Mouse (Mus musculus): ENCODE data around the gene Spire2. TPM values are rescaled to one million over a fixed set of nuclear protein-coding genes. Genes with fewer than 3 reads are reported as not detected.

Spire2 gene
- polyA plus RNA-seq, 1 experiment from 2014 or later, result 9.7 TPM

GRCm38 (mm10) chr8:123361082-123361739, 28.7 kb downstream of the Spire2 start:
- Histone ChIP-seq H3K4me1 (peaks cover 3% of the 10 kb centered on the region), H3K27ac (replicated peaks) (peak overlapping the region; percentile 67), H3K27me3 (ENCODE audit: low read depth, poor library complexity, severe bottlenecking) (0 out of 2 replicates have a peak, but pooled peaks cover 4% of the 10 kb centered on the region), H3K4me3 (no peak overlapping the region), H3K9me3 (replicated peaks) (no peaks in the 10 kb centered on the region), H3K36me3 (peaks cover 55% of the 10 kb centered on the region)
- WGBS, result 40% methylated on average over 12 of the region's 12 CpGs
- peak; percentile 85 for DNase-seq (ENCODE audit: low spot score)

DNA sequence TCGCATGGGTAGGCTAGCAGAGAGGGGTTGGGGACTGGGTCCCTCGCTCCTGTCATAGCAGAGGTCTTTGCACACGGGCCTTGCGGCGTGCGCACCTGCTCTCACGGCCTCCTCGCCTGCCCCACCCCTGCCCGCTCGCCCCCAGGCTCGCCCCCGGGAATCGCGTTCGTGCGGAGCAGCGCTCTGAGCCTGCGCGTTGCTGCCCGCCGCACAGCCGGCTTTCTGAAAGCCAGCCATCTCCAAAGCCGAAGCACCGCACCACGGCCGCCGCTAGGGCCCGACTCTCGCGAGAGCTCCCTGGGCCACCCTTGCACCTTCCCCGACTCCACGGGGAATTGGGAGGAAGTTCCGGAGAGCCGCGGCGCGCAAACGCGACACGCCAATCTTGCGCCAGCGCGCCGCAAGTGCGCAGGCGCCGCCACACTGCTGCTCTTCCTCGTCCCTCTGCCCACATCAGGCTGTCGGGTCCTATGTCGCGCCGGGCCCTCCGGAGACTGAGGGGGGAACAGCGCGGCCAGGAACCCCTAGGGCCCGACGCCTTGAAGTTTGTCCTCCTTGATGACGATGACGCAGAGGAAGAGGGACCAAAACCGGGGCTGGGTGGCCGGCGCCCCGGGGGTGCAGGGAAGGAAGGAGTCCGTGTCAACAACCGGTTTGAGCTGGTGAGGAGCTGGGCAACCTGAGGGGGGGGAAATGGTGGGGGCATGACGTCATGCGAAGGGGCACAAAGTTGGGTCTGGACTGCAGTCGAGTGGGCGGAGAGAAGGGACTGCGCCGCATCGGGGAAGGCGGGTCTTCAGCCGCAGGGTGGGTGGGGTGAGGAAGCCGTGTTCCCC, 41.1 kb downstream of the Spire2 start, which contains the start of gene Tcf25:
Gene Tcf25, plus strand, starts transcription at position 351 of the 836 bp plus-strand sequence.
- H3K4me1 ChIP-seq, result peaks cover 33% of the 10 kb centered on the region
- H3K27me3 ChIP-seq (ENCODE audit: low read depth, poor library complexity, severe bottlenecking), result no peaks in the 10 kb centered on the region
- DNase-seq (ENCODE audit: low spot score), result peak; percentile 97
- H3K4me3 ChIP-seq, result peak within 1 kb of the TSS; percentile 86
- H3K27ac ChIP-seq (replicated peaks), result peak within 1 kb of the TSS; percentile 95
- peaks cover 30% of the 10 kb centered on the region for H3K36me3 ChIP-seq
- WGBS, result under 1% methylated on average over 75 of the region's 75 CpGs
- no peaks in the 10 kb centered on the region for H3K9me3 ChIP-seq (replicated peaks)

GRCm38 (mm10) chr8:123374239-123374578, 41.7 kb downstream of the Spire2 start:
- Histone ChIP-seq H3K36me3 (peaks cover 26% of the 10 kb centered on the region), H3K4me1 (peaks cover 33% of the 10 kb centered on the region), H3K4me3 (peak overlapping the region; percentile 86), H3K27me3 (ENCODE audit: low read depth, poor library complexity, severe bottlenecking) (no peaks in the 10 kb centered on the region), H3K9me3 (replicated peaks) (no peaks in the 10 kb centered on the region), H3K27ac (replicated peaks) (peak overlapping the region; percentile 95)
- WGBS, result under 1% methylated on average over 20 of the region's 20 CpGs
- DNase-seq (ENCODE audit: low spot score), result peak; percentile 96

DNA sequence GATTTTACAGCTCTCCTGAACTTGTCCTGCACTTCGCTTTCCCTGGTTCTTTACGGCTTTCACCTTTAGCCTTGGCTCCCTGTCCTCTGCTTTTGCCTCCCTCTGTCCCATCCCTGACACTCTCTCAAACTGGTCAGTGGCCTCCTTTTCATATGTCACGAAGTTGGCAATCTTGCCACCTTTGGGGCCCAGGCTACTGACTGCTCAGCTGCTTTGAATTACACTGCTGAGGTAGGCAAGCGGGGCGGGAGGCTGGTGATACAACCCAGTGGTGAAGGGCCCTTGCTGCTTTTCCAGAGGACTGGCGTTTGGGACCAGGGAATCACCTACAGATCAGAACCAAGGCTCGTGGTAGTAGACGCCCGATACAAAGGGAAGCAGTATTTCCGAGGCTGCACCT, 43.2 kb downstream of the Spire2 start:
- 92% methylated on average over 10 of the region's 10 CpGs for WGBS
- H3K9me3 ChIP-seq (replicated peaks), result no peaks in the 10 kb centered on the region
- H3K4me3 ChIP-seq, result no peak overlapping the region
- peaks cover 33% of the 10 kb centered on the region for H3K4me1 ChIP-seq
- H3K27ac ChIP-seq (replicated peaks), result no peak overlapping the region
- no peaks in the 10 kb centered on the region for H3K27me3 ChIP-seq (ENCODE audit: low read depth, poor library complexity, severe bottlenecking)
- peaks cover 28% of the 10 kb centered on the region for H3K36me3 ChIP-seq
- DNase-seq (ENCODE audit: low spot score), result no peak

GRCm38 (mm10) chr8:123376106-123376505, 43.6 kb downstream of the Spire2 start:
- WGBS, result 74% methylated on average over 8 of the region's 8 CpGs
- no peaks in the 10 kb centered on the region for H3K9me3 ChIP-seq (replicated peaks)
- no peak for DNase-seq (ENCODE audit: low spot score)
- no peaks in the 10 kb centered on the region for H3K27me3 ChIP-seq (ENCODE audit: low read depth, poor library complexity, severe bottlenecking)
- no peak overlapping the region for H3K27ac ChIP-seq (replicated peaks)
- H3K36me3 ChIP-seq, result peaks cover 32% of the 10 kb centered on the region
- H3K4me3 ChIP-seq, result no peak overlapping the region
- peaks cover 33% of the 10 kb centered on the region for H3K4me1 ChIP-seq

DNA sequence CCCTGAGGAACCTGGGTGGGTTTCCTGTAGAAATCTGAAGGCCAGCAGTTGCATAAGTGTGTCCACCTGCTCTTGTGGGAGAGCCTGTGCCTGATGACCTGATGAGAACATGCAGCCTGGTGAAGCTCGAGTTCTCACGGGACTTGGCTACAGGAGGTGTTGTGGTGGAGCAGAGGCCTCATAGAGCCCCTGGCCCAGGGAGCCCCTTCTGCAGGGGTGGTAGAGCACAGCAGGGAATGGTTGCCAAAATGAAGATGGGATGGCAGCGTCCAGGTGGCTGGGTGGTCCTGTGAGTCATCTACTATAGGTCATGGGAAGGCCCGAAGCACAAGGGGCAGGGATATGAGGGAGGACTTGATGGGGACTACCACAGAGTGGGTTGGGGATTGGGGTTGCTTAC, 49.2 kb downstream of the Spire2 start:
- Histone ChIP-seq H3K27ac (replicated peaks) (no peak overlapping the region), H3K9me3 (replicated peaks) (no peaks in the 10 kb centered on the region), H3K27me3 (ENCODE audit: low read depth, poor library complexity, severe bottlenecking) (no peaks in the 10 kb centered on the region), H3K4me1 (no peaks in the 10 kb centered on the region), H3K36me3 (peaks cover 73% of the 10 kb centered on the region), H3K4me3 (no peak overlapping the region)
- 91% methylated on average over 4 of the region's 4 CpGs for WGBS
- no peak for DNase-seq (ENCODE audit: low spot score)

- Histone ChIP-seq H3K9me3 (replicated peaks) (no peaks in the 10 kb centered on the region), H3K4me1 (no peaks in the 10 kb centered on the region), H3K27ac (replicated peaks) (no peak overlapping the region), H3K36me3 (peaks cover 76% of the 10 kb centered on the region), H3K4me3 (no peak overlapping the region), H3K27me3 (ENCODE audit: low read depth, poor library complexity, severe bottlenecking) (no peaks in the 10 kb centered on the region)
- no peak for DNase-seq (ENCODE audit: low spot score)
- 94% methylated on average over 8 of the region's 8 CpGs for WGBS
Observed at GRCm38 (mm10) chr8:123382516-123382915, 50.0 kb downstream of the Spire2 start.

DNA sequence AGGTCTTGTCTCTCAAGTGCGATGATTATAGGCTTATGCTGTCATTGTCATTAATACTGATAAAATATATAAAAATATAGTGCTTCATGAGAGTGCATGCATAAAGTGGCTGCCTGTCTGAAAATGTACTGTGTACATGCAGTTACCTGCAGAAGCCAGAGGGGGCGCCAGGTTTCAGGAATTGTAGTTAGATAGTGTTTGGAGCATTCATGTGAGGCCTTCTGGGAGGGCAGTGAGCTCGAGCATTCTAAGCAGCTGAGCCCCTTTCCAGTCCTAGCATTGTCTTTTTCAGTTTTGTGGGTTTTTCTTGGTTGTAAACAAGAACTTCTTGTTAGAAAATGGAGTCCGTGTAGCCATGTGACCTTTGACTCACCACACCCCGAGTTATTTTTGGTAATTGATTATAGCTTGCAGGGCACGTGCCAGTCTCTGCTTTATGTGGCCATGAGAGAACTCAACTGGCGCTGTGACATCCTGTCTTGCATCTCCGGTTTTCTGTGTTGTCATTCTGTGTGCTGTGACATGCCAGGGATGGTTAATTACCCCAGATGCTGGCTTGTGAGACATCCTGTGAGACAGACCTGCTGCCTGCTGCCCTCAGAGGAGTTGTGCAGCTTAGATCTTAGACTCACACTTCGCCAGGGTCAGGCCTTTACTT, 52.5 kb downstream of the Spire2 start:
- H3K36me3 ChIP-seq, result peaks cover 95% of the 10 kb centered on the region
- WGBS, result 75% methylated on average over 9 of the region's 9 CpGs

GRCm38 (mm10) chr8:123387041-123387440, 54.5 kb downstream of the Spire2 start:
- Histone ChIP-seq H3K4me3 (no peak overlapping the region), H3K4me1 (no peaks in the 10 kb centered on the region), H3K9me3 (replicated peaks) (no peaks in the 10 kb centered on the region), H3K36me3 (peaks cover 100% of the 10 kb centered on the region), H3K27me3 (ENCODE audit: low read depth, poor library complexity, severe bottlenecking) (no peaks in the 10 kb centered on the region), H3K27ac (replicated peaks) (no peak overlapping the region)
- 88% methylated on average over 3 of the region's 3 CpGs for WGBS
- no peak for DNase-seq (ENCODE audit: low spot score)

More for the DNA sequence above, 52.5 kb downstream of the Spire2 start:
- Histone ChIP-seq H3K4me3 (no peak overlapping the region), H3K9me3 (replicated peaks) (no peaks in the 10 kb centered on the region), H3K27ac (replicated peaks) (no peak overlapping the region), H3K4me1 (no peaks in the 10 kb centered on the region), H3K27me3 (ENCODE audit: low read depth, poor library complexity, severe bottlenecking) (no peaks in the 10 kb centered on the region)
- DNase-seq (ENCODE audit: low spot score), result peak; percentile 24

- Histone ChIP-seq H3K36me3 (peaks cover 100% of the 10 kb centered on the region), H3K4me3 (no peak overlapping the region), H3K27me3 (ENCODE audit: low read depth, poor library complexity, severe bottlenecking) (no peaks in the 10 kb centered on the region), H3K4me1 (no peaks in the 10 kb centered on the region), H3K9me3 (replicated peaks) (no peaks in the 10 kb centered on the region), H3K27ac (replicated peaks) (no peak overlapping the region)
- 96% methylated on average over 8 of the region's 8 CpGs for WGBS
- no peak for DNase-seq (ENCODE audit: low spot score)
Observed at GRCm38 (mm10) chr8:123387801-123388200, 55.3 kb downstream of the Spire2 start.

GRCm38 (mm10) chr8:123389026-123389425, 56.5 kb downstream of the Spire2 start:
- Histone ChIP-seq H3K36me3 (peaks cover 100% of the 10 kb centered on the region), H3K27ac (replicated peaks) (no peak overlapping the region), H3K27me3 (ENCODE audit: low read depth, poor library complexity, severe bottlenecking) (no peaks in the 10 kb centered on the region), H3K9me3 (replicated peaks) (no peaks in the 10 kb centered on the region), H3K4me1 (no peaks in the 10 kb centered on the region), H3K4me3 (no peak overlapping the region)
- WGBS, result 98% methylated on average over 7 of the region's 7 CpGs
- DNase-seq (ENCODE audit: low spot score), result no peak

DNA sequence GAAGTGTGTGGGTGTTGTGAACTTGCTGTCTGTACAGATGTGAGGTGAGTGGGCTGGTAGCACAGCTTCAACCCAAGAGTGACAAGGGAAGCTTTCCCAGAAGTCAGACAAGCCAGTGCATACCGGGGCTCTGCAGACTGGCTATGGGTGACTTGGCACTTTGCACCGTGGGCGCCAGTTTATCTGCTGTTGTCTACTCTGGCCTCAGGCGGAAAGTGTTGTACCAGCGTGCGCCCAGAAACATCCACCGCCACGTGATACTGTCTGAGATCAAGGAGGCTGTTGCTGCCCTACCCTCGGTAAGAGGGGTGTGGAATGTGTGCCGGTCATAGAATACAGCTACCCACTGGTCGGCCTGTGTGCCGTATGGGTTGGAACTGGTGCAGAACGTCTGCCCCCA, 65.8 kb downstream of the Spire2 start:
- Histone ChIP-seq H3K36me3 (peaks cover 100% of the 10 kb centered on the region), H3K9me3 (replicated peaks) (no peaks in the 10 kb centered on the region), H3K4me1 (no peaks in the 10 kb centered on the region), H3K27me3 (ENCODE audit: low read depth, poor library complexity, severe bottlenecking) (no peaks in the 10 kb centered on the region), H3K27ac (replicated peaks) (no peak overlapping the region), H3K4me3 (no peak overlapping the region)
- 95% methylated on average over 13 of the region's 13 CpGs for WGBS
- DNase-seq (ENCODE audit: low spot score), result no peak

- DNase-seq (ENCODE audit: low spot score), result no peak
- H3K36me3 ChIP-seq, result peaks cover 66% of the 10 kb centered on the region
- no peaks in the 10 kb centered on the region for H3K9me3 ChIP-seq (replicated peaks)
- H3K4me3 ChIP-seq, result no peak overlapping the region
- H3K27me3 ChIP-seq (ENCODE audit: low read depth, poor library complexity, severe bottlenecking), result no peaks in the 10 kb centered on the region
- peaks cover 16% of the 10 kb centered on the region for H3K4me1 ChIP-seq
- H3K27ac ChIP-seq (replicated peaks), result no peak overlapping the region
- 92% methylated on average over 9 of the region's 9 CpGs for WGBS
Observed at GRCm38 (mm10) chr8:123401936-123402335, 69.4 kb downstream of the Spire2 start.

Data from midbrain, embryonic 10.5 days (tissue).